Mouse (Mus musculus) ES-E14 (cell line): Measurements from ENCODE around the gene Myom3. TPM values are rescaled to one million over a fixed set of nuclear protein-coding genes. Genes with fewer than 3 reads are reported as not detected.

Source experiments
- DNase-seq: peaks from one replicate; pipeline ENCODE4 v3.0.0-alpha.2; 2013; ENCODE audit warnings: low read depth, low spot score
- H3K27ac ChIP-seq: 2 replicates; pipeline ENCODE4 v1.5.1; 2012; ENCODE audit warnings: low read depth, mild to moderate bottlenecking, low read length, moderate library complexity, mixed read lengths; ENCODE audit not compliant: poor library complexity, insufficient read depth, severe bottlenecking
- H3K36me3 ChIP-seq: 2 replicates; pipeline ENCODE4 v1.6.1; 2012; ENCODE audit warnings: mild to moderate bottlenecking, low read length, moderate library complexity, mixed read lengths; ENCODE audit not compliant: control insufficient read depth, poor library complexity, insufficient read depth, severe bottlenecking
- H3K4me1 ChIP-seq, 2 experiments: fragments of 150-350 bp in 1 of 2; sonication (generic) in 1 of 2; 2 replicates each; pipeline ENCODE4 v1.6.1; 2012; ENCODE audit warnings: low read length in 2 of 2, mild to moderate bottlenecking in 1 of 2, mixed read lengths in 1 of 2; ENCODE audit not compliant: control insufficient read depth in 2 of 2, insufficient read depth in 2 of 2, poor library complexity in 1 of 2
- H3K4me3 ChIP-seq, 2 experiments: fragments of 150-350 bp in 1 of 2; sonication (generic) in 1 of 2; 2 replicates each; pipeline ENCODE4 v1.5.1; 2012; ENCODE audit warnings: low read length in 2 of 2, low read depth in 1 of 2, mild to moderate bottlenecking in 1 of 2, mixed read lengths in 1 of 2; ENCODE audit not compliant: insufficient read depth in 1 of 2, poor library complexity in 1 of 2, severe bottlenecking in 1 of 2
- H3K9ac ChIP-seq: 2 replicates; pipeline ENCODE4 v1.6.1; 2012; ENCODE audit warnings: low read depth, mild to moderate bottlenecking, low read length, mixed read lengths; ENCODE audit not compliant: poor library complexity, insufficient read depth, severe bottlenecking
- H3K9me3 ChIP-seq: fragments of 150-350 bp; sonication (generic); 2 replicates; pipeline ENCODE4 v1.6.1; 2012; ENCODE audit warnings: low read depth, mild to moderate bottlenecking, low read length; ENCODE audit not compliant: control insufficient read depth, insufficient read depth
- CHD2 ChIP-seq: IDR thresholded peaks from 2 replicates; pipeline ENCODE4 v1.6.1; 2014; ENCODE audit warnings: mild to moderate bottlenecking, low read depth, low read length, inconsistent platforms
- HCFC1 ChIP-seq: IDR thresholded peaks from 2 replicates; pipeline ENCODE4 v1.6.1; 2012; ENCODE audit warnings: low read length, inconsistent platforms, borderline replicate concordance; ENCODE audit not compliant: insufficient read depth
- MAFK ChIP-seq: IDR thresholded peaks from 2 replicates; pipeline ENCODE4 v1.6.1; 2014; ENCODE audit warnings: mild to moderate bottlenecking, low read depth, low read length, inconsistent platforms; ENCODE audit not compliant: insufficient read depth
- ZC3H11A ChIP-seq: IDR thresholded peaks from 2 replicates; pipeline ENCODE4 v1.6.1; 2012; ENCODE audit warnings: low read depth, mild to moderate bottlenecking, inconsistent platforms, low read length, borderline replicate concordance
- ZNF384 ChIP-seq: IDR thresholded peaks from 2 replicates; pipeline ENCODE4 v1.6.1; 2012; ENCODE audit warnings: low read depth, low read length, inconsistent platforms
- in situ Hi-C, 2 experiments: fragments of 600-800 bp; cut with MboI; formaldehyde crosslinking; loops; one replicate each; pipeline ENCODE4 v1.15.1; 2025; ENCODE audit warnings: low sequenced_read_pairs in 2 of 2, inconsistent platforms in 1 of 2; ENCODE audit not compliant: unreplicated experiment in 2 of 2
- total RNA-seq: library from RNA; depleted of rRNA; stranded (reverse); fragments of 300-350 nt; gene quantifications from 2 replicates; pipeline ENCODE4 v1.2.3, GENCODE M21; 2012

Myom3 gene
- total RNA-seq, 1 experiment: 0.85 TPM

- TF ChIP-seq ZNF384 (no peak), CHD2 (no peak), ZC3H11A (no peak), MAFK (no peak), HCFC1 (no peak)
- no peak overlapping the region for H3K9ac ChIP-seq
- peaks cover 12% of the 10 kb centered on the region in 2 experiments; a peak in 3 of 4 replicates for H3K4me1 ChIP-seq
- H3K9me3 ChIP-seq: no peaks in the 10 kb centered on the region
- in situ Hi-C loops: no loop called here
- DNase-seq: no peak
- no peaks in the 10 kb centered on the region for H3K36me3 ChIP-seq
- no peak overlapping the region for H3K27ac ChIP-seq
- H3K4me3 ChIP-seq: no peak overlapping the region
Observed at GRCm38 (mm10) chr4:135764700-135765099, 5.2 kb downstream of the Myom3 start.

- H3K36me3 ChIP-seq: no peaks in the 10 kb centered on the region
- TF ChIP-seq ZNF384 (no peak), ZC3H11A (no peak), HCFC1 (no peak), CHD2 (no peak), MAFK (no peak)
- no peak overlapping the region for H3K4me3 ChIP-seq
- no peak overlapping the region for H3K9ac ChIP-seq
- H3K9me3 ChIP-seq: no peaks in the 10 kb centered on the region
- H3K4me1 ChIP-seq: peaks cover 12 to 15% of the 10 kb centered on the region in 2 experiments; a peak in 3 of 4 replicates
- no peak overlapping the region for H3K27ac ChIP-seq
- in situ Hi-C loops: no loop called here
- DNase-seq: no peak
Observed at GRCm38 (mm10) chr4:135765707-135766106, 6.2 kb downstream of the Myom3 start.

GRCm38 (mm10) chr4:135766976-135767375, 7.5 kb downstream of the Myom3 start:
- TF ChIP-seq ZC3H11A (no peak), CHD2 (no peak), HCFC1 (no peak), ZNF384 (no peak), MAFK (no peak)
- no peak for DNase-seq
- no peak overlapping the region for H3K27ac ChIP-seq
- H3K4me3 ChIP-seq: no peak overlapping the region
- H3K9me3 ChIP-seq: no peaks in the 10 kb centered on the region
- no peaks in the 10 kb centered on the region for H3K36me3 ChIP-seq
- no peak overlapping the region for H3K9ac ChIP-seq
- in situ Hi-C loops: no loop called here
- H3K4me1 ChIP-seq: peaks cover 5 to 13% of the 10 kb centered on the region in 2 experiments; a peak in 3 of 4 replicates

GRCm38 (mm10) chr4:135768572-135769526, 9.3 kb downstream of the Myom3 start:
- Histone ChIP-seq H3K27ac (no peak overlapping the region), H3K4me3 (no peak overlapping the region), H3K9me3 (no peaks in the 10 kb centered on the region), H3K4me1 (peaks cover 0 to 13% of the 10 kb centered on the region in 2 experiments; a peak in 2 of 4 replicates), H3K9ac (peak overlapping the region; percentile 14; the same call in 1 of the 2 replicates), H3K36me3 (no peaks in the 10 kb centered on the region)
- DNase-seq: peak; percentile 36
- TF ChIP-seq CHD2: no peak
- TF ChIP-seq HCFC1: no peak
- TF ChIP-seq ZC3H11A: no peak
- no peak for TF ChIP-seq MAFK
- no peak for TF ChIP-seq ZNF384
- in situ Hi-C loops: no loop called here
